Mouse (Mus musculus) liver, adult 2 months (tissue): ENCODE data around the gene Pnrc2.

ENCODE experiments used
- CTCF ChIP-seq: fragments of 200-500 bp; IDR thresholded peaks from 2 replicates; pipeline ENCODE4 v1.5.1; 2011; ENCODE audit warnings: low read depth, low read length, control low read depth
- POLR2A ChIP-seq: fragments of 200-500 bp; IDR thresholded peaks from 2 replicates; pipeline ENCODE4 v1.6.1; 2011; ENCODE audit warnings: low read length, control low read depth; ENCODE audit not compliant: insufficient read depth; ENCODE audit errors: extremely low read depth

- no peak for TF ChIP-seq CTCF
- no peak for TF ChIP-seq POLR2A
These were observed 3.2 kb downstream of the Pnrc2 start for GRCm38 (mm10) chr4:135870227-135871023.
